Mouse (Mus musculus) embryonic facial prominence, embryonic 11.5 days (tissue): ENCODE data around the gene Mansc4. TPM values are rescaled to one million over a fixed set of nuclear protein-coding genes. Genes with fewer than 3 reads are reported as not detected.

ENCODE experiments used
- ATAC-seq: fragments of 200-750 bp; cut with Nextera tagmentation; replicated peaks from 2 replicates; pipeline ENCODE4 v1.8.0; 2017; ENCODE audit warnings: low read depth; ENCODE audit not compliant: insufficient number of reproducible peaks, low FRiP score, low TSS enrichment
- DNase-seq: peaks from one replicate; pipeline ENCODE4 v3.0.0-alpha.2; 2015; ENCODE audit warnings: low spot score
- H3K27ac ChIP-seq: fragments of 300-500 bp; sonication (generic); replicated peaks from 2 replicates; pipeline ENCODE4 v1.5.1; 2014; ENCODE audit warnings: mild to moderate bottlenecking, low read depth, low read length, control low read depth
- H3K27me3 ChIP-seq: fragments of 300-500 bp; sonication (generic); 2 replicates; pipeline ENCODE4 v1.6.1; 2014; ENCODE audit warnings: mild to moderate bottlenecking, low read length, moderate library complexity, mixed read lengths; ENCODE audit not compliant: control insufficient read depth, insufficient read depth
- H3K36me3 ChIP-seq: fragments of 300-500 bp; sonication (generic); replicated peaks from 2 replicates; pipeline ENCODE4 v1.6.1; 2014; ENCODE audit warnings: low read depth, mild to moderate bottlenecking, low read length, moderate library complexity, mixed read lengths; ENCODE audit not compliant: control insufficient read depth, insufficient read depth
- H3K4me1 ChIP-seq: fragments of 300-500 bp; sonication (generic); 2 replicates; pipeline ENCODE4 v1.6.1; 2014; ENCODE audit warnings: low read length, mixed read lengths; ENCODE audit not compliant: control insufficient read depth, insufficient read depth
- H3K4me2 ChIP-seq: fragments of 300-500 bp; sonication (generic); 2 replicates; pipeline ENCODE4 v1.6.1; 2014; ENCODE audit warnings: low read depth, mild to moderate bottlenecking, control low read depth, low read length, moderate library complexity
- H3K4me3 ChIP-seq: fragments of 300-500 bp; sonication (generic); 2 replicates; pipeline ENCODE4 v1.5.1; 2014; ENCODE audit warnings: low read depth, low read length, control low read depth
- H3K9ac ChIP-seq: fragments of 300-500 bp; sonication (generic); replicated peaks from 2 replicates; pipeline ENCODE4 v1.6.1; 2014; ENCODE audit warnings: mild to moderate bottlenecking, control low read depth, low read length
- H3K9me3 ChIP-seq: fragments of 300-500 bp; sonication (generic); replicated peaks from 2 replicates; pipeline ENCODE4 v1.6.1; 2016; ENCODE audit warnings: mild to moderate bottlenecking, low read length, inconsistent platforms, mixed read lengths; ENCODE audit not compliant: control insufficient read depth
- WGBS: fragments of 180-500 bp; shearing (Covaris S2); extraction: QIAGEN DNeasy Blood & Tissue Kit; methylation state at CpG from one replicate; pipeline ENCODE4 v1.1.7; 2014; 5-methylcytosine and 5-hydroxymethylcytosine counted together
- polyA plus RNA-seq: library from polyadenylated mRNA; unstranded; fragments of >200 nt; fragmentation: Nextera tagmentation; extraction: Ambion mirVana; gene quantifications from 2 replicates; pipeline ENCODE4 v1.2.1, GENCODE M21; 2014

The Mansc4 gene
- polyA plus RNA-seq, 1 experiment from 2014 or later, result 1.7 TPM

DNA sequence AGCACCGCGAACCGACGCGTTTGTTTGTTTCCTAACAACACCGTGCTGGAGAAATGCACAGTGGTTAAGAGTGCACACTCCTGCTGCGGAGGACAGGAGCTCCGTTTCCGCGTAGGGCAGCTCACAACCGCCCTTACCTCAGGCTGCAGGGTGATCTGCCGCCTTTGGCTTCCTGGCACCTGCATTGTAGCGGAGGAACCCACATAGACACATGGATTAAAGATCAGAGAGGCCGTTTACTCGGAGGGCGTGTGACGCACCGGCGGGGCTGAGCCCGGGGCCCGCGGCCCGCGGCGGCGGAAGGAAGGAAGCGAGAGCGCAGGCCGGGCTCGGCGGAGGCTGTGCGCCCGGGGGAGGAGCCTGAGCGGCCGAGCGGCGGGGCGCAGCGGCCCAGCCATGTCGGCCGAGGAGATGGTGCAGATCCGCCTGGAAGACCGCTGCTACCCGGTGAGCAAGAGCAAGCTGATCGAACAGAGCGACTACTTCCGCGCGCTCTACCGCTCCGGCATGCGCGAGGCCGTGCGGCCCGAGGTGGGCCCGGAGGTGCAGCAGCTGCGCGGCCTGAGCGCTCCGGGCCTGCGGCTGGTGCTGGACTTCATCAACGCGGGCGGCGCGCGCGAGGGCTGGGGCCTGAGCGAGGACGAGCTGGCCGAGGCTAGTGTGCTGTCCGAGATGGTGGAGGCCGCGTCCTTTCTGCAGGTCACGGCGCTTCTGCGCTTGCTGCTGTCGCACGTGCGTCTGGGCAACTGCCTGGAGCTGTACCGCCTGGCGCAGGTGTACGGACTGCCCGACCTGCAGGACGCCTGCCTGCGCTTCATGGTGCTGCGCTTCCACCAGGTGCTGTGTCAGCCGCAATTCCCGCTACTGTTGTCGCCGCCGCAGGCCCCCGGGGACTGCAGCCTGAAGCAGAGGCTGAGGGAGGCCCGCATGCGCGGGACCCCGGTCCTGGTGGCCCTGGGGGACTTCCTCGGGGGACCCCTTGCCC, 4.6 kb upstream of the Mansc4 start, which contains the start of gene Klhl42:
TSS of gene Klhl42 (plus strand) at position 244 of the 985 bp plus-strand sequence.
- H3K4me3 ChIP-seq, result peak within 1 kb of the TSS; percentile 53
- peak within 1 kb of the TSS; percentile 78 for H3K9ac ChIP-seq
- ATAC-seq, result peak; percentile 85
- H3K27me3 ChIP-seq, result no peaks in the 10 kb centered on the region
- WGBS, result under 1% methylated on average over 99 of the region's 99 CpGs
- no peaks in the 10 kb centered on the region; the same call in 1 of the 2 replicates for H3K4me1 ChIP-seq
- no peaks in the 10 kb centered on the region for H3K36me3 ChIP-seq
- H3K9me3 ChIP-seq, result no peaks in the 10 kb centered on the region
- peak within 1 kb of the TSS; percentile 99 for H3K4me2 ChIP-seq
- DNase-seq, result peak; percentile 79
- peak within 1 kb of the TSS; percentile 54; the same call in 1 of the 2 replicates for H3K27ac ChIP-seq

DNA sequence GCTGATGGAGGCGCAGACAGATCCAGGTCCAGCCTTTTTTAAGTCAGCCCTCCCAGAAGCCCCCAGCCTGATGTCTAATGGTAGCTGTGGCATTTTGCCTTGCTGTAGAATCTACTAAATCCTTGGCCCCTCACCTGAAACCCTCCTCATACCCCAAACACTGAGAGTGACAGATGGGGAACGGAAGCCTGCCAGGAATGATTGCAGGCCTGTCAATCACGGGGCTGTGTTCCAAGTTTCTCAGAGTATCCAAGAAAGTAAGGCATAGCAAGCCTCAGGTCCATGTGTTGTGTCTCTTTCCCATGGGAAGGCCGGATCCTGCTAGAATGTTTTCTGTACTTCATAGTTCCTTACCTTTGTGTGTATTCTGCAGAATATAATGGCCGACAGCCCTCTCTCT, 3.4 kb upstream of the Mansc4 start:
- Histone ChIP-seq H3K4me3 (no peak overlapping the region), H3K36me3 (no peaks in the 10 kb centered on the region), H3K9ac (no peak overlapping the region), H3K27ac (no peak overlapping the region), H3K27me3 (no peaks in the 10 kb centered on the region), H3K4me2 (no peak overlapping the region), H3K9me3 (no peaks in the 10 kb centered on the region), H3K4me1 (no peaks in the 10 kb centered on the region; the same call in 1 of the 2 replicates)
- DNase-seq (no peak), ATAC-seq (no peak)
- WGBS, result 71% methylated on average over 5 of the region's 5 CpGs

- WGBS, result 76% methylated on average over 3 of the region's 3 CpGs
- DNase-seq (no peak), ATAC-seq (no peak)
- Histone ChIP-seq H3K27ac (no peak overlapping the region), H3K9me3 (no peaks in the 10 kb centered on the region), H3K4me2 (no peak overlapping the region), H3K4me3 (no peak overlapping the region), H3K36me3 (no peaks in the 10 kb centered on the region), H3K4me1 (no peaks in the 10 kb centered on the region; the same call in 1 of the 2 replicates), H3K27me3 (no peaks in the 10 kb centered on the region), H3K9ac (no peak overlapping the region)
Measured at GRCm38 (mm10) chr6:147088517-147088916, 1.7 kb upstream of the Mansc4 start.

DNA sequence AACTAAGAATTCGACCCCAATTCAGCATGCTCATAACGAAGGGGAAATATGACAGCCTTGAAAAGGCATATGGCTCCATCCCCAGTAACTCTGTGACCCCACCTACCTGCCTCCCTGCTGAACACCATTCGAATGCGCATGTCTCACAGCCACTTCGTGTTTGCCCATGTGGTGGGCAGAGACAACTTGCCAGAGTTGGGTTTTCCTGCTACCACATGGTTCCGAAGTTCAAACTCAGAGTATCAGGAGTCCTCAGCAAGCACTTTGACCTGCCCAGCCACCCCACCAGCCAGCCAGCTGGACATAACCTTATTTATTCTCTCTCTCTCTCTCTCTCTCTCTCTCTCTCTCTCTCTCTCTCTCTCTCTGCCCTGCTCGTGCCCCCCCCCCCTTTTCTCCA, 904 bp upstream of the Mansc4 start:
- H3K36me3 ChIP-seq, result no peaks in the 10 kb centered on the region
- no peak overlapping the region for H3K4me3 ChIP-seq
- no peaks in the 10 kb centered on the region; the same call in 1 of the 2 replicates for H3K4me1 ChIP-seq
- 36% methylated on average over 6 of the region's 7 CpGs for whole genome bisulfite sequencing
- no peaks in the 10 kb centered on the region for H3K9me3 ChIP-seq
- no peak overlapping the region for H3K4me2 ChIP-seq
- H3K9ac ChIP-seq, result no peak overlapping the region
- ATAC-seq (no peak), DNase-seq (no peak)
- H3K27me3 ChIP-seq, result no peaks in the 10 kb centered on the region
- no peak overlapping the region for H3K27ac ChIP-seq

- Histone ChIP-seq H3K27me3 (no peaks in the 10 kb centered on the region), H3K36me3 (no peaks in the 10 kb centered on the region), H3K4me2 (no peak overlapping the region), H3K27ac (no peak overlapping the region), H3K9me3 (no peaks in the 10 kb centered on the region), H3K9ac (no peak overlapping the region), H3K4me1 (no peaks in the 10 kb centered on the region; the same call in 1 of the 2 replicates), H3K4me3 (no peak overlapping the region)
- 55% methylated on average over 7 of the region's 7 CpGs for WGBS
- ATAC-seq, result no peak
- DNase-seq, result no peak
Measured at GRCm38 (mm10) chr6:147085398-147086040, 1.3 kb downstream of the Mansc4 start.

GRCm38 (mm10) chr6:147079919-147080318, 6.9 kb downstream of the Mansc4 start:
- Histone ChIP-seq H3K27ac (no peak overlapping the region), H3K4me2 (no peak overlapping the region), H3K36me3 (no peaks in the 10 kb centered on the region), H3K9me3 (no peaks in the 10 kb centered on the region), H3K9ac (no peak overlapping the region), H3K4me3 (no peak overlapping the region), H3K27me3 (no peaks in the 10 kb centered on the region), H3K4me1 (no peaks in the 10 kb centered on the region)
- no peak for ATAC-seq
- 94% methylated on average over 10 of the region's 10 CpGs for WGBS
- DNase-seq, result no peak

DNA sequence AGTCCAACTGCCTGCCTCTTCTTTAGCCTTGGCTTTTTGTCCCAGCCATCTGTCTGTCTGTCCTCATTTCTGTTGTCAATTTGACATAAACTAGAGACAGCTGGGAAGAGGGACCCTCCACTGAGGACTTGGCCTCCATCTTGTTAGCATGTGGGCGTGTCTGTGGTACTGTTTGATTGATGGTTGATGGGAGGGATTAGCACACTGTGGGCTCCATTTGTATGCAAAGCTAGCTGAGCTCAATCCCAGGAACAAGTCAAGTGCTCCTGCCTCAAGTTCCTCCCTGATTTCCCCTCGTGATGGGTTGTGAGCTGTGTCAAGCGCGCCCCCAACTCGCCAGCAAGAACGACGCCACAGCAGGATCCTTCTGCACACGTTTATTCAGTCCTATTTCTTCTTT, 10.0 kb downstream of the Mansc4 start:
- Histone ChIP-seq H3K9ac (no peak overlapping the region), H3K36me3 (no peaks in the 10 kb centered on the region), H3K4me1 (no peaks in the 10 kb centered on the region), H3K4me3 (no peak overlapping the region), H3K27ac (no peak overlapping the region), H3K27me3 (no peaks in the 10 kb centered on the region), H3K9me3 (no peaks in the 10 kb centered on the region), H3K4me2 (no peak overlapping the region)
- 83% methylated on average over 8 of the region's 8 CpGs for WGBS
- DNase-seq (no peak), ATAC-seq (no peak)
